Mouse (Mus musculus) heart, adult 2 months (tissue): ENCODE measurements around the gene Dlx5.

Source experiments
- CTCF ChIP-seq: fragments of 200-600 bp; IDR thresholded peaks from 2 replicates; pipeline ENCODE4 v1.8.1; 2022; ENCODE audit warnings: antibody characterized with exemption, mild to moderate bottlenecking, moderate library complexity
- POLR2A ChIP-seq: fragments of 200-500 bp; IDR thresholded peaks from 2 replicates; pipeline ENCODE4 v1.6.1; 2011; ENCODE audit warnings: mild to moderate bottlenecking, low read depth, low read length, control low read depth; ENCODE audit not compliant: insufficient read depth

DNA sequence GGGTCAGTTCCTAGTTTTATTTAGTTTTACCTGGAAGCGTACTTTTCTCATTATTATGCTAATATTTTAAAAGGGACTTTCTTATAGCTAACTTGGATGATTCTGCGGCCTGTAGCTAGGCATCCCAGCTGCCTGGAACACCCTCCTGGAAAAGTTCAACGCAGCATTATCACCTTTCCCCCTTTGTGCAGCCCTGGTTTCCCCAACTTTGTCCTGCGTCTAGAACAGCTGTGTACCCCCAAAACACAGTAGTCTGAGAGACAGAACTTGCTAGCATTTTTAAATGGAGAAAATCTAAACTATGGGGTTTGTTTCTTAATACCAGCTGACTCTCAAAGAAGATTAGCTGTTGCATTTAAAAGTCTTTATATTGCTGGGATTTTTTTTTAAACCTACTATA, 33.3 kb downstream of the Dlx5 start:
- TF ChIP-seq POLR2A (no peak), CTCF (no peak)
